In genomic region chr13:83120343-83120742, GRCm38 (mm10) we compare ENCODE assay signal across 26 mouse cellular contexts.
DNase-seq lines count a peak whose midpoint lies in the region; ATAC-seq and TF ChIP-seq lines count a peak whose summit lies in the region.
"Had no signal": no experiment of that assay in that cellular context is flagged by ENCODE, and none has a peak within 500 bp of the region (broad histone marks: within the 10 kb centered on the region; RNA-seq: fewer than 3 reads in every experiment).

No protein-coding gene starts in this region.

- no peak for TF ChIP-seq CTCF in lung, postnatal 0 days (IDR thresholded peaks at IDR 0.05)

- WGBS in hindbrain, embryonic 12.5 days = 22% methylated on average over 4 of the region's 4 CpGs
- WGBS in hindbrain, embryonic 14.5 days = 45% methylated on average over 4 of the region's 4 CpGs
- WGBS in lung, postnatal 0 days = 79% methylated on average over 4 of the region's 4 CpGs

- 0 out of 2 replicates have a peak, but pooled peaks cover 4% of the 10 kb centered on the region for H3K4me1 ChIP-seq in hindbrain, embryonic 12.5 days
- H3K4me1 ChIP-seq in hindbrain, embryonic 14.5 days (replicated peaks; ENCODE audit: control insufficient read depth, insufficient read depth, low read length) = no peaks in the 10 kb centered on the region
- H3K4me1 ChIP-seq in lung, postnatal 0 days (ENCODE audit: insufficient read depth, low read depth, low read length) = no peaks in the 10 kb centered on the region
- H3K4me1 ChIP-seq: forebrain, embryonic 10.5 days; intestine, embryonic 15.5 days had no signal

- H3K27me3 ChIP-seq in hindbrain, embryonic 12.5 days = no peaks in the 10 kb centered on the region
- H3K27me3 ChIP-seq in hindbrain, embryonic 14.5 days (ENCODE audit: control insufficient read depth, insufficient read depth, low read length) = no peaks in the 10 kb centered on the region
- H3K27me3 ChIP-seq in lung, postnatal 0 days (replicated peaks; ENCODE audit: insufficient read depth, low read length) = no peaks in the 10 kb centered on the region
- H3K27me3 ChIP-seq: intestine, embryonic 15.5 days had no signal

- no peak overlapping the region for H3K9ac ChIP-seq in hindbrain, embryonic 12.5 days
- no peak overlapping the region for H3K9ac ChIP-seq in hindbrain, embryonic 14.5 days
- H3K9ac ChIP-seq in lung, postnatal 0 days (replicated peaks; ENCODE audit: low read depth) = no peak overlapping the region
- H3K9ac ChIP-seq: intestine, embryonic 15.5 days; lung, embryonic 14.5 days; midbrain, embryonic 13.5 days had no signal

- ATAC-seq in hindbrain, embryonic 12.5 days (ENCODE audit: low FRiP score) = peak; percentile 48; the same call in 1 of the 2 replicates
- no peak; the same call in 1 of the 2 replicates for ATAC-seq in hindbrain, embryonic 14.5 days (ENCODE audit: low FRiP score)
- ATAC-seq in lung, postnatal 0 days = no peak
- ATAC-seq: activated CD4-positive, CD25-positive, alpha-beta regulatory T cell, adult 4 months; intestine, embryonic 15.5 days; midbrain, embryonic 13.5 days had no signal

- H3K36me3 ChIP-seq in hindbrain, embryonic 12.5 days = no peaks in the 10 kb centered on the region
- no peaks in the 10 kb centered on the region for H3K36me3 ChIP-seq in hindbrain, embryonic 14.5 days (replicated peaks; ENCODE audit: control insufficient read depth, insufficient read depth)
- no peaks in the 10 kb centered on the region for H3K36me3 ChIP-seq in lung, postnatal 0 days (ENCODE audit: insufficient read depth, low read length)
- H3K36me3 ChIP-seq: forebrain, embryonic 10.5 days; intestine, embryonic 15.5 days; midbrain, embryonic 13.5 days had no signal

- H3K4me3 ChIP-seq in hindbrain, embryonic 12.5 days = no peak overlapping the region
- H3K4me3 ChIP-seq in hindbrain, embryonic 14.5 days (replicated peaks; ENCODE audit: low read length) = no peak overlapping the region
- H3K4me3 ChIP-seq in lung, postnatal 0 days (ENCODE audit: low read depth, low read length) = no peak overlapping the region
- H3K4me3 ChIP-seq: forebrain, embryonic 10.5 days; heart, adult 2 months; intestine, embryonic 15.5 days; left cerebral cortex, adult 2 months; midbrain, embryonic 13.5 days; myocyte had no signal

- no peak overlapping the region for H3K27ac ChIP-seq in hindbrain, embryonic 12.5 days
- no peak overlapping the region for H3K27ac ChIP-seq in hindbrain, embryonic 14.5 days
- H3K27ac ChIP-seq in lung, postnatal 0 days (ENCODE audit: low read length) = no peak overlapping the region
- H3K27ac ChIP-seq: forebrain, embryonic 10.5 days; heart, adult 2 months; intestine, embryonic 15.5 days; left cerebral cortex, adult 2 months; macrophage; midbrain, embryonic 13.5 days had no signal

- DNase-seq in hindbrain, embryonic 14.5 days (ENCODE audit: low spot score) = no peak
- DNase-seq in retina, embryonic 14.5 days (ENCODE audit: low spot score) = peak; percentile 29
- DNase-seq in retina, postnatal 1 day = no peak
- DNase-seq in embryo, embryonic 10.5 days (ENCODE audit: low spot score) = peak; percentile 44
- no peak for DNase-seq in lung, postnatal 0 days (ENCODE audit: low spot score)
- no peak for DNase-seq in lung, postnatal 4 days
- DNase-seq: adrenal gland, postnatal 14 days; cerebellum, adult 18-20 months; gastrocnemius, postnatal 14 days; heart, adult 2 months; heart, postnatal 36 days; kidney, adult 9 months; kidney, postnatal 25 days; left cerebral cortex, postnatal 4 days; lung, embryonic 14.5 days; right cerebral cortex, postnatal 4 days; thymus, adult 2 months had no signal

- no peaks in the 10 kb centered on the region for H3K9me3 ChIP-seq in hindbrain, embryonic 12.5 days (replicated peaks)
- H3K9me3 ChIP-seq in hindbrain, embryonic 14.5 days (ENCODE audit: control insufficient read depth, low read length) = no peaks in the 10 kb centered on the region
- no peaks in the 10 kb centered on the region for H3K9me3 ChIP-seq in lung, postnatal 0 days (ENCODE audit: low read length)
- H3K9me3 ChIP-seq: forebrain, embryonic 10.5 days; intestine, embryonic 15.5 days; midbrain, embryonic 13.5 days had no signal

- no peak overlapping the region for H3K4me2 ChIP-seq in hindbrain, embryonic 12.5 days (replicated peaks)
- H3K4me2 ChIP-seq in hindbrain, embryonic 14.5 days (replicated peaks) = no peak overlapping the region
- H3K4me2 ChIP-seq in lung, postnatal 0 days (replicated peaks; ENCODE audit: low read depth, low read length) = no peak overlapping the region
- H3K4me2 ChIP-seq: intestine, embryonic 15.5 days; liver, embryonic 11.5 days; lung, embryonic 14.5 days; midbrain, embryonic 13.5 days had no signal

- no peak for TF ChIP-seq EP300 in lung, postnatal 0 days (IDR thresholded peaks at IDR 0.05)

Comparison
In these comparisons a context has a peak if more than half of its experiments do, and no peak if none do; other contexts are left out.
1. DNase-seq: peak in retina, embryonic 14.5 days (single experiment) and embryo, embryonic 10.5 days (single experiment); none in hindbrain, embryonic 14.5 days (single experiment), retina, postnatal 1 day (single experiment), lung, postnatal 0 days (single experiment) and lung, postnatal 4 days (0 of 2).